Mouse (Mus musculus) stomach, embryonic 16.5 days (tissue): ENCODE results near the gene Slc31a1. TPM values are rescaled to one million over a fixed set of nuclear protein-coding genes. Genes with fewer than 3 reads are reported as not detected.

Source experiments
- ATAC-seq: fragments of 200-750 bp; cut with Nextera tagmentation; 2 replicates; pipeline ENCODE4 v1.8.0; 2017; ENCODE audit warnings: moderate number of reproducible peaks, moderate TSS enrichment; ENCODE audit not compliant: insufficient read depth, low FRiP score
- H3K27ac ChIP-seq: fragments of 300-500 bp; sonication (generic); 2 replicates; pipeline ENCODE4 v1.5.1; 2014; ENCODE audit warnings: low read length
- H3K27me3 ChIP-seq: fragments of 300-500 bp; sonication (generic); 2 replicates; pipeline ENCODE4 v1.6.1; 2014; ENCODE audit warnings: low read length, control low read depth, mixed read lengths; ENCODE audit not compliant: control insufficient read depth, insufficient read depth
- H3K36me3 ChIP-seq: fragments of 300-500 bp; sonication (generic); 2 replicates; pipeline ENCODE4 v1.6.1; 2014; ENCODE audit warnings: low read length; ENCODE audit not compliant: control insufficient read depth, insufficient read depth
- H3K4me1 ChIP-seq: fragments of 300-500 bp; sonication (generic); 2 replicates; pipeline ENCODE4 v1.6.1; 2014; ENCODE audit warnings: low read length, control low read depth, mixed read lengths; ENCODE audit not compliant: control insufficient read depth, insufficient read depth
- H3K4me2 ChIP-seq: fragments of 300-500 bp; sonication (generic); 2 replicates; pipeline ENCODE4 v1.6.1; 2014; ENCODE audit warnings: low read depth, low read length, mixed read lengths
- H3K4me3 ChIP-seq: fragments of 300-500 bp; sonication (generic); replicated peaks from 2 replicates; pipeline ENCODE4 v1.5.1; 2014; ENCODE audit warnings: mild to moderate bottlenecking, low read length
- H3K9ac ChIP-seq: fragments of 300-500 bp; sonication (generic); 2 replicates; pipeline ENCODE4 v1.6.1; 2014; ENCODE audit warnings: low read length
- H3K9me3 ChIP-seq: fragments of 300-500 bp; sonication (generic); replicated peaks from 2 replicates; pipeline ENCODE4 v1.6.1; 2016; ENCODE audit warnings: low read length, control low read depth; ENCODE audit not compliant: control insufficient read depth
- WGBS: fragments of 180-500 bp; shearing (Covaris S2); extraction: QIAGEN DNeasy Blood & Tissue Kit; methylation state at CpG from one replicate; pipeline ENCODE4 v1.1.7; 2014; 5-methylcytosine and 5-hydroxymethylcytosine counted together
- polyA plus RNA-seq: library from polyadenylated mRNA; unstranded; fragments of >200 nt; fragmentation: Nextera tagmentation; extraction: Ambion mirVana; gene quantifications from 2 replicates; pipeline ENCODE4 v1.2.1, GENCODE M21; 2015

The Slc31a1 gene
- polyA plus RNA-seq, 1 experiment from 2014 or later = 62.9 TPM

GRCm38 (mm10) chr4:62408601-62409282, 48.2 kb downstream of the Slc31a1 start, which contains the start of the genes Cdc26 and Prpf4:
TSS of gene Cdc26 (minus strand) at chr4:62408642.
TSS of gene Prpf4 (plus strand) at chr4:62408797.
- peak within 1 kb of the TSS; percentile 88 for H3K9ac ChIP-seq
- peak within 1 kb of the TSS; percentile 87 for H3K27ac ChIP-seq
- peak within 1 kb of the TSS; percentile 80 for H3K4me3 ChIP-seq
- ATAC-seq = peak; percentile 99
- no peaks in the 10 kb centered on the region for H3K27me3 ChIP-seq
- peaks cover 9% of the 10 kb centered on the region; the same call in 1 of the 2 replicates for H3K36me3 ChIP-seq
- peaks cover 11% of the 10 kb centered on the region for H3K4me1 ChIP-seq
- under 1% methylated on average over 39 of the region's 39 CpGs for WGBS
- H3K4me2 ChIP-seq = peak within 1 kb of the TSS; percentile 88
- H3K9me3 ChIP-seq = no peaks in the 10 kb centered on the region

- Histone ChIP-seq H3K9ac (peak overlapping the region; percentile 88), H3K4me2 (peak overlapping the region; percentile 88), H3K36me3 (peaks cover 9% of the 10 kb centered on the region), H3K4me1 (peaks cover 11% of the 10 kb centered on the region), H3K27ac (peak overlapping the region; percentile 87; the same call in 1 of the 2 replicates), H3K4me3 (peak overlapping the region; percentile 80), H3K27me3 (no peaks in the 10 kb centered on the region), H3K9me3 (no peaks in the 10 kb centered on the region)
- ATAC-seq = no peak
- WGBS = 19% methylated on average over 6 of the region's 6 CpGs
Measured at GRCm38 (mm10) chr4:62409615-62410014, 49.1 kb downstream of the Slc31a1 start.

GRCm38 (mm10) chr4:62410325-62410724, 49.8 kb downstream of the Slc31a1 start:
- ATAC-seq = no peak
- H3K4me1 ChIP-seq = peaks cover 11% of the 10 kb centered on the region
- no peaks in the 10 kb centered on the region for H3K9me3 ChIP-seq
- H3K4me2 ChIP-seq = peak overlapping the region; percentile 88
- WGBS = 76% methylated on average over 2 of the region's 2 CpGs
- 0 out of 2 replicates have a peak overlapping the region, but pooled peaks have one; percentile 88 for H3K9ac ChIP-seq
- no peaks in the 10 kb centered on the region for H3K27me3 ChIP-seq
- H3K36me3 ChIP-seq = peaks cover 16% of the 10 kb centered on the region
- no peak overlapping the region for H3K27ac ChIP-seq
- H3K4me3 ChIP-seq = no peak overlapping the region

- H3K36me3 ChIP-seq = peaks cover 29% of the 10 kb centered on the region
- H3K9ac ChIP-seq = no peak overlapping the region
- H3K9me3 ChIP-seq = no peaks in the 10 kb centered on the region
- H3K27ac ChIP-seq = no peak overlapping the region
- 93% methylated on average over 10 of the region's 10 CpGs for WGBS
- no peak overlapping the region for H3K4me2 ChIP-seq
- peaks cover 11% of the 10 kb centered on the region for H3K4me1 ChIP-seq
- H3K27me3 ChIP-seq = no peaks in the 10 kb centered on the region
- H3K4me3 ChIP-seq = no peak overlapping the region
- ATAC-seq = no peak
Measured at GRCm38 (mm10) chr4:62411606-62412005, 51.1 kb downstream of the Slc31a1 start.

GRCm38 (mm10) chr4:62418448-62418847, 57.9 kb downstream of the Slc31a1 start:
- no peaks in the 10 kb centered on the region for H3K4me1 ChIP-seq
- no peak overlapping the region for H3K27ac ChIP-seq
- H3K9me3 ChIP-seq = no peaks in the 10 kb centered on the region
- no peaks in the 10 kb centered on the region for H3K27me3 ChIP-seq
- no peak overlapping the region for H3K9ac ChIP-seq
- ATAC-seq = no peak
- WGBS = 89% methylated on average over 8 of the region's 8 CpGs
- H3K4me3 ChIP-seq = no peak overlapping the region
- H3K36me3 ChIP-seq = peaks cover 49% of the 10 kb centered on the region
- H3K4me2 ChIP-seq = no peak overlapping the region

- no peaks in the 10 kb centered on the region for H3K4me1 ChIP-seq
- H3K9me3 ChIP-seq = no peaks in the 10 kb centered on the region
- H3K4me2 ChIP-seq = no peak overlapping the region
- H3K9ac ChIP-seq = no peak overlapping the region
- no peaks in the 10 kb centered on the region for H3K27me3 ChIP-seq
- H3K27ac ChIP-seq = no peak overlapping the region
- peaks cover 49% of the 10 kb centered on the region for H3K36me3 ChIP-seq
- H3K4me3 ChIP-seq = no peak overlapping the region
- ATAC-seq = no peak
- 92% methylated on average over 6 of the region's 6 CpGs for WGBS
Measured at GRCm38 (mm10) chr4:62419091-62419490, 58.6 kb downstream of the Slc31a1 start.

- no peaks in the 10 kb centered on the region for H3K4me1 ChIP-seq
- H3K27me3 ChIP-seq = no peaks in the 10 kb centered on the region
- no peaks in the 10 kb centered on the region for H3K9me3 ChIP-seq
- 86% methylated on average over 4 of the region's 4 CpGs for WGBS
- no peak overlapping the region for H3K27ac ChIP-seq
- H3K9ac ChIP-seq = no peak overlapping the region
- H3K4me3 ChIP-seq = no peak overlapping the region
- H3K4me2 ChIP-seq = no peak overlapping the region
- peaks cover 15% of the 10 kb centered on the region for H3K36me3 ChIP-seq
- no peak for ATAC-seq
Measured at GRCm38 (mm10) chr4:62425891-62426290, 65.4 kb downstream of the Slc31a1 start.

- Histone ChIP-seq H3K36me3 (no peaks in the 10 kb centered on the region), H3K4me2 (no peak overlapping the region), H3K4me1 (no peaks in the 10 kb centered on the region), H3K27me3 (no peaks in the 10 kb centered on the region), H3K27ac (no peak overlapping the region), H3K9ac (no peak overlapping the region), H3K4me3 (no peak overlapping the region), H3K9me3 (no peaks in the 10 kb centered on the region)
- ATAC-seq = no peak
- WGBS = 69% methylated on average over 17 of the region's 17 CpGs
Measured at GRCm38 (mm10) chr4:62427978-62428758, 67.6 kb downstream of the Slc31a1 start.

- no peak overlapping the region for H3K27ac ChIP-seq
- H3K4me1 ChIP-seq = no peaks in the 10 kb centered on the region
- H3K9ac ChIP-seq = no peak overlapping the region
- no peaks in the 10 kb centered on the region for H3K27me3 ChIP-seq
- no peaks in the 10 kb centered on the region for H3K9me3 ChIP-seq
- no peak overlapping the region for H3K4me2 ChIP-seq
- H3K36me3 ChIP-seq = no peaks in the 10 kb centered on the region
- no peak for ATAC-seq
- no peak overlapping the region for H3K4me3 ChIP-seq
- WGBS = 84% methylated on average over 9 of the region's 9 CpGs
Measured at GRCm38 (mm10) chr4:62429616-62430015, 69.1 kb downstream of the Slc31a1 start.
